Mouse (Mus musculus): ENCODE results near the gene Sema3b. TPM values are rescaled to one million over a fixed set of nuclear protein-coding genes. Genes with fewer than 3 reads are reported as not detected.

Gene Sema3b
- total RNA-seq, 2 experiments from 2014 or later = not detected

DNA sequence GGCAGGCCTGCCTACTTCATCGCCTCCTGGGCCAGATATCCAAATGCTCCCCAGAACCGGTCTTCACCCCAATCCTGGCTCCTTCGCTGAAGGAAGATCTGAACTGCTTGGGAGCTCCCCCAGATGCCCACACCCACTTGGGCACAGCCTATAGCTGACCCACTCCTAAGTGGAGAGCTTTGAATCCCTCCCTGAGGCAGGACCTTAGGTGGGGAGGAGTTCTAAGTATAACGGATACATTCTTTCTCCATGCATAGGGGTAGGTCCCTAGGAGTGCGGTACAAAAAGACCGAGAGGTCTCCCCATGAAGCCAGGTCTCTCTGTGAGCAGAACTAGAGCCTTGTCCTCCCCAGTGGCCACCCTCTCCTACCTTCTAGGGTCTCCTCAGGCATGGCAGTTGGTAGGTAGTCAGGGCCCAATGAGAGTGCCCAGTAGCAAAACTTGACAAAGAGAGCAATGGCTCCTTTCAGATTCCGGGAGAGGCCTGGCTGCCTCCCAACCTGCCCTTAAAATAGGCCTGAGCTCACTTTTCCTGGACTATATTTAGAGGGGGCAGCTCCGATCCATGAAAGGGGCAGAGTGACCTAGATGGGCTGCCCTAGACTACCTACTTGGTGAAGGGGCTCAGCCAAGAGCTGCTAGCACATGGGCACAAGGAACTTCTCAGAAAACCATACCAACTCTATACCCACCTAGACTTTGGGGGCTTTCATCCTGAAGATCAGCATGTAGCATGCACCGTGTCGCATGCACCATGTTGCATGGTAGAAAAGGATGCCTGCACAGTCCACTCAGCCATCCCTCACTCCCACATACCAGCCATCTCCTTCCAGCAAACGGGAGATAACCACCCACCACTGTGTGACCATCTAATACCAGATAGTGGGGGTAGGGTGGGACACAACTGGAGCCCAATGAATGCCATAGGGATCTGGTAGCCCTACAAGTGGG lies 12.1 kb downstream of the Sema3b start:
- ATAC-seq (replicated peaks; ENCODE audit: low FRiP score, poor library complexity, severe bottlenecking) = no peak

DNA sequence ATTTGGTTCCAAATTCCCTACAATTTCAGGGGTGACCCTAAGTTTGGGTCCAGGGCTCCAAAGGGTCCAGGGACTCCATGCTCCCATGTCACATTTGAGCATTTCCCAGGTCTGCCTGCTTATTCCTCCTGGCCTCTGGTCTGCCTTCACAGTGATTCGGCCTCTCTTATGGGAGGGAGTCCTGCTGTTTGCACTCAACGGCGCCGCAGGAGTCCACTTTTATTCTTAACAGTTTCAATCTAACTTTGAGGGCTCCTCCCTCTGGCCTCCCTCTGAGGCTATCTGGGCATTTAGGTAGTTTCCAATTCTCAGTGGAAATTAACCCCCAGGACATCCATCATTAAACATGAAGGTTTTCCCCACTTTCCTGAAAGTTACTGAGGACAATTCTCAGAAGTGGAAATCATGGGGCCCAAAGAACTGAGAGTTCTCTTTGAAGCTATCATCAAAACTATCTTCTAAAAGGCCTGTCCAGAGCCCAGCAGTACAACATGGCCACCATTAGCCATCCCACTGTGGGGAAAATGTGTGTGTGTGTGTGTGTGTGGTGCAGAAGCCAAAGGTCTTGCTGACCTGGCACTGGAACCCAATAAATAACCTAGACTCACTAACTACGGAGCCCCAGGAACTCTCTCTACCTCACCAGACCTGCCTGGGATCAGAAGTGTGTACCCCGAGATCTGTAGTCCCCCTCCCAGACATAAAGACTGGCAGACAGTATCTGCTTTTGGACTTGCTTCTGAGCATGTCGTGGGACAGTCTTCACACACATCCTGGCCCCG lies 14.6 kb downstream of the Sema3b start:
- ATAC-seq (replicated peaks; ENCODE audit: low FRiP score, poor library complexity, severe bottlenecking) = no peak

DNA sequence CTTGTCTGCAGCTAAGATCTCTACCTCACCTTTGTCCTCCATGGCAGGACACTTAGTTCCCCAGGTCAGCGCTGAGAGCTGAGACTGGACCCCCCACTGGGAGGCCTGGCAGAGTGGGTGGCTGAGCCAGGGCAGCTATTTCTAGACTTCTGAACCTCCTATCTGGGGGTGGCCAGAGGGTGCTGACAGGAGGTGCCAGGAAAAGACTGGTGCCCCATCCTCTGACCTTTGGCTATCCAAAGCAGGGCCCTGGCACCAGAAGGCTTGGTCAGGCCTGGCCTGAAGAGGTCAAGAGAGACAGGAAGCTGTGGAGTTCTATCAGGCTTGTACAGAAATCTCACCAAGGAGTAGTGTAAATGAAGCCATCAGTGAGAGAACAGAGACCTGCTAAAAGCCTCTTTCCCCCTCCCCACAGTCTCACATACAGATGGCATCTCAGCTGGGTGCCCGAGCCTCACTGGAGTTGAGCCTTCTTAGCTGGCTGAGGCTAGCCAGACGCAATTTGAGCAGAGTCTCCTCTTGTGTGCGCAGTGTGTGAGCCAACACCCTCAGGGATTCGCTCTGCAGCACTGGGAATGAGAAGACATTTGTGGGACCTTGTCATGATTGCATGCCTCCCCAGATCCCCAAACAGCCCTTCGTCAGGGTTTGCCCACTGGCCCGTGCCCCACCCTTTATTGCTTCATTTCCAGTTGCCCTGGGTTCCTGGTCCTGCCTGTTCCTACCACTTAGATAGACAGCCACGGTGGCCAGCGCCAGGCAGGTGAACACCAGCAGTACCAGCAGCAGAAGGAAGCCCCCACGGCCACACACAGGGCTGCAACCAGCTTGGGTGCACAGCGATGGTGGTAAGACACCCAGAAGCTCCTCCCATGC lies 15.7 kb downstream of the Sema3b start:
- ATAC-seq (replicated peaks; ENCODE audit: low FRiP score, poor library complexity, severe bottlenecking) = no peak

DNA sequence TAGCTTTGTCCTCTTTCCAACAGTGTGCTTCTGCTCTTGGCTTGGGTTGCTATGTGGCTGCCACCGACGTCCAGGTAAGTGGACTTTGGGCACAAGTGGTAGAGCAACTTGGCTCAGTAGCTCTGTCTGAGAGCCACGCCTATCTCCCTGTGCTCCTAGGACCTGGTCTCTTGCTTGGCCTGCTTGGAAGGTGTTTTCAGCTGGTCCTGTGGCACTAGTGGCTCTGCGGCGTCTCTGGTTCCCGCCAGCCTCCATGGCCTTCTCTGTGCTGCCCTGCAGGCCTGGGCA lies 18.3 kb downstream of the Sema3b start:
- no peak for ATAC-seq (replicated peaks; ENCODE audit: low FRiP score, poor library complexity, severe bottlenecking)

DNA sequence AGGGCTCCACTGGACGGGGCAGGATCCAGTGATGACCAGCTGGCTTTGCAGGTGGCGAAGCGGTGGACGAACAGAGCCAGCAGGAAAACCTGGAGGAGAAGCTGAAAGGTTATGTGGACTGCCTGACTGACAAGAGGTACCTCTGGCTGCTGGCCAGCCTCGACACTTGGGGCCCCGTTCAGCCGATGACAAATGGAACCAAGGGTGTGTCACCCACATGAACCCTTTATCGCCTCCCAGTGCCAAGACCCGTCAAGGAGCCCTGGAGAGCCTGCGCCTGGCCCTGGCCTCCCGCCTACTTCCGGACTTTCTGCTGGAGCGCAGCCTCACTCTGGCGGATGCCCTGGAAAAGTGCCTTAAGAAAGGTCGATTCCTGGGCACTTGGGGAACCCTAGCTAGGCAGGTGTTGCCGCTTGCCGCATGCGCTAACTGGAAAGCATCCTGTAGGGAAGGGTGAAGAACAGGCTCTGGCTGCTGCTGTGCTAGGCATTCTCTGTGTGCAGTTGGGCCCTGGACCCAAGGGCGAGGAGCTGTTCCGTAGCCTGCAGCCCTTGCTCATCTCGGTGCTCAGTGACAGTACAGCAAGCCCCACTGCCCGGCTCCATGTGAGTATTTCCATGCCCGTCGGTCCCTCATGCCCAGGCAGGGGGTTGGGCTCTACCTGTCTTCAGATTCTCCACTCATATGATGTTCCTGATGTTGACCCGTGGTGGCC lies 18.8 kb downstream of the Sema3b start:
- peak; percentile 53 for ATAC-seq (replicated peaks; ENCODE audit: low FRiP score, poor library complexity, severe bottlenecking)

DNA sequence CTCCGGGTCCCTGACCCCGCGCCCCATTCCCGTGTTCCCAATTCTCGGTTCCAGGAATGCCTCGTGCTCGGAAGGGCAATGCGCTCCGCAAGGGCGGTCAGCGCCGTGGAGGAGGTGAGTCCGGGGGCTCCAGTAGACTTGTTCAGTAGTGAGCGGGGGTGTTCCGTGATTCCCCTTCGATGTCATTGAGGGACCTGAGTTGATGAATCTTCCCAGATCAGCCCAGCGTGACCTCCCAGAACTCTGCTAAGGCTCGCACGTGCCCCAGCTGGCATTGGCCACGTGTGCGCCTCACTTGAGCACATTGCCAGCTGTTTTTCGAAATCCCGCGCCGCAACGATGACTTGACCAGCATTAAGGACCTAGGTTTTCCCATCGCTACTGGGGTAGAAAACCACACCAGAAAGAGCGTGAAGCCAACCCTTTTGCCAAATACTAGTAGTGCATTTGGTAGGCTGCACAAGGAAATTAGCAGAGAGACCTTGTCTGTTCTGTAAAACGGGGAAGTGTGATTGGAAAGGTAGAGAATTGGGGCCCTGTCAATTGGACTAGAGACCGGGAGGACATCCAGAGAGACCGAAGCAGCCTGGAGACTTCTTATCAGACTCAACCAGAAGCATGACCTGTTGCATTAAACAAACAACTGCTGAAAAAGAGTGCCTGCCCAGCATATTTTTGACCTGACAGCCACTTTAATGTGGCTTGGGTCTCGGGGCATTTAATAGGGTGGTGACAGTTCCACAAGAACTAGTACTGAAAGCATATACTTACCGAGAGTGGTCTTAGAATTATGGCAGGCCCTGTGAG lies 21.0 kb downstream of the Sema3b start:
- ATAC-seq (replicated peaks; ENCODE audit: low FRiP score, poor library complexity, severe bottlenecking) = peak; percentile 60

DNA sequence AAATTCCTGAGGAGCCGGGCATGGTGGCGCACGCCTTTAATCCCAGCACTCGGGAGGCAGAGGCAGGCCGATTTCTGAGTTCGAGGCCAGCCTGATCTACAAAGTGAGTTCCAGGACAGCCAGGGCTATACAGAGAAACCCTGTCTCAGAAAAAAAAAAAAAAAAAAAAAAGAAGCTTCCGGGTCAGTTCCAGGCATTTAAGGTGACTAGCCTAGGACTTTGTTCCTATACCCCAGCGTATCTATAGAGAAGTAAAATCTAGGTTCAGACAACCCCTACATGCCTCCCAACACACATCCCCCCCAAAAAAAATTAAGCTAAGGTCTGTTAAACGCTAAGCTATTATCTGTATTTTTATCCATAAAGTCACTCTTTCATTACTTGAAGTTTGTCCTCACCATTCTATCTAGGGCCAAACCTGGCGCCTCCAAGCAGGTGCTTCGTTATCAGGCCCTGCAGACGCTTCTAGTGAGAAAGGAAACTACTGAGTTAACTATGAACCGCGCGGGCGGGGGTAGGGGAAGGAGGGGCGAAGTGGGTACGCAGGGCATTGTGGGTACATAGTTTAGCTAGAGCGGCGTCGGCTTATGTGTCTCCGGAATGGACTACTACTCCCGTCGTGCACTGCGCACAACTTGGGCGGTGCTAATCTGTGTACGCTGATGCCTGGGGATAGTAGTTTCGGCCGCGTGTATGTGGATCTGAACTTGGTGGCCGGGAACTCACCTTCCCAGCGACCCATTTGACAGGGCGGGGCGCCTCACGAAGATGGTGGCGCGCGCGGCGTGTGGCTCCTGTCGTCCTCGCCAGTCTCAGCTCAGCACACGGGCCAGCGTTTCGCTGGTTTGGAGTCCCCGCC lies 21.8 kb downstream of the Sema3b start, which contains the start of gene Ifrd2:
Ifrd2 (plus strand) TSS at position 669 of the 859 bp plus-strand sequence.
- peak; percentile 71 for ATAC-seq (replicated peaks; ENCODE audit: low FRiP score, poor library complexity, severe bottlenecking)

DNA sequence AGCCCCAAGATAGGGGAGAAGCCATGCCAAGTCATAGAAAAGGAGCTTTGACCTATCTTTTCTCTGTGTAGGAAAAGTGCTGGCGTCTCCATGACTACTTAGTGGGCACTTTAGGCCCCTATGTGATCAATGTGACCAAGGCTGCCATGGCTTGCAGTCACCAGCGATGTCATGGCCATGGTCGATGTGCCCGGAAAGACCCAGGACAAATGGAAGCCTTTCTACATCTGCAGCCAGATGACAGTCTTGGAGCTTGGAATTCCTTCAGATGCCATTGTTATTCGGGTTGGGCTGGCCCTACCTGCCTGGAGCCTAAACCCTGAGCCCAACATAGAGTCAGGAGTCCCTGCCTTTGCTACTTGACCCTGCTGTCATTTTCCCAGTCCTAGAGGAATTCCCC lies 22.5 kb downstream of the Sema3b start:
- no peak for ATAC-seq (replicated peaks; ENCODE audit: low FRiP score, poor library complexity, severe bottlenecking)

DNA sequence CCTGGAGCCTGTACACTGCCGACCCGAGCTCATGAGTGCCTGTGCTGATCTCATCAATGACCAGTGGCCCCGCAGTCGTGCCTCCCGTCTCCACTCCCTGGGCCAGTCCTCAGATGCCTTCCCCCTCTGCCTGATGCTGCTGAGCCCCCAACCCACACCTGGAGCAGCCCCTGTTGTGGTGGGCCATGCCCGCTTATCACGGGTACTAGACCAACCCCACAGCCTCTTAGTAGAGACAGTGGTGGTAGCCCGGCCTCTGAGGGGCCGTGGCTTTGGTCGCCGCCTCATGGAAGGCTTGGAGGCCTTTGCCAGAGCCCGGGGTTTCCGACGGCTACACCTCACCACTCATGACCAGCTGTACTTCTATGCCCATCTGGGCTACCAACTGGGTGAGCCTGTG lies 25.9 kb downstream of the Sema3b start:
- no peak for ATAC-seq (replicated peaks; ENCODE audit: low FRiP score, poor library complexity, severe bottlenecking)

DNA sequence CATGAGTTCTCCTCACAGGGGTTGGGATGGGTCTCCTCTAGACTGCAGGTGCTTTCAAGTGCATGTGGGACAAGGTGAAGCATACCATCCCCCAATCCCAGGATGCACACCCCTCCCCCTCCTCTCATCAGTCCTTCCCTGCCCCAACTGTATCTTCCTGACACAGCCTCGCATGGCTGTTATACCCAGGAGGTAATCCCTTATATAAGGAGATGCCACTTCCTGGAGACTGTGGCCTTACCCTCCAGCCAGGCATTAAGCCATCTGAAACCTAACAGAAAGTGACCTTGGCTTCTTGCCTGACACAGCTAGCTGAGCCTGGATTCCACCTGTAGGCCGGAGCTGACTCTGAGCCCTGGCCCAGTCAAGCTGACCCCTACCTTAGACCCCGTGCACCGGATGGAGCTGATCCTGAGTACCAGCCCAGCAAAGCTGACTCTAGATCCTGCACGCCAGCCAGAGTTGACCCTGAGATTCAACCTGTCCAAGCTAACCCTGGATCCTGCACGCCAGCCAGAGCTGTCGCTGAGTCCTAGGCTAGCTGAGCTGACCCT lies 26.4 kb downstream of the Sema3b start:
- no peak for ATAC-seq (replicated peaks; ENCODE audit: low FRiP score, poor library complexity, severe bottlenecking)

DNA sequence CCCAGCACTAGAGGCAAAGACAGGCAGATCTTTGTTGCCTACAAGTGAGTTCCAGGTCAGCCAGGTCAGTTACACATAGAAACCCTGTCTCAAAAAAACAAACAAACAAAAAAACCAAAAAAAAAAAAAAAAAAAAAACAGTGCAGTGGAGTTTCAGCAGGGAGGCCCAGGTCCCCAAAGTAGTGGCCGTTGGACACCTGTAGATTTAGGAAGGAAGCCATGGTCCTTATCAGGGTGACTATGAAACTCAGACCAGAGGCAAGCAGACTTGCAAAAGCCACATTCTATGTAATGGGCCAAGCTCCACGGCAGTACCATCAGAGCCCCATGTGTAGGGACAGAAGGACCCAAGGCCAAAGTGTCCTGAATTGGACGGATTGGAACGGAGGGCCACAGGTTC lies 27.4 kb downstream of the Sema3b start:
- ATAC-seq (replicated peaks; ENCODE audit: low FRiP score, poor library complexity, severe bottlenecking) = 0 out of 2 replicates have a peak, but pooled peaks have one; percentile 11

DNA sequence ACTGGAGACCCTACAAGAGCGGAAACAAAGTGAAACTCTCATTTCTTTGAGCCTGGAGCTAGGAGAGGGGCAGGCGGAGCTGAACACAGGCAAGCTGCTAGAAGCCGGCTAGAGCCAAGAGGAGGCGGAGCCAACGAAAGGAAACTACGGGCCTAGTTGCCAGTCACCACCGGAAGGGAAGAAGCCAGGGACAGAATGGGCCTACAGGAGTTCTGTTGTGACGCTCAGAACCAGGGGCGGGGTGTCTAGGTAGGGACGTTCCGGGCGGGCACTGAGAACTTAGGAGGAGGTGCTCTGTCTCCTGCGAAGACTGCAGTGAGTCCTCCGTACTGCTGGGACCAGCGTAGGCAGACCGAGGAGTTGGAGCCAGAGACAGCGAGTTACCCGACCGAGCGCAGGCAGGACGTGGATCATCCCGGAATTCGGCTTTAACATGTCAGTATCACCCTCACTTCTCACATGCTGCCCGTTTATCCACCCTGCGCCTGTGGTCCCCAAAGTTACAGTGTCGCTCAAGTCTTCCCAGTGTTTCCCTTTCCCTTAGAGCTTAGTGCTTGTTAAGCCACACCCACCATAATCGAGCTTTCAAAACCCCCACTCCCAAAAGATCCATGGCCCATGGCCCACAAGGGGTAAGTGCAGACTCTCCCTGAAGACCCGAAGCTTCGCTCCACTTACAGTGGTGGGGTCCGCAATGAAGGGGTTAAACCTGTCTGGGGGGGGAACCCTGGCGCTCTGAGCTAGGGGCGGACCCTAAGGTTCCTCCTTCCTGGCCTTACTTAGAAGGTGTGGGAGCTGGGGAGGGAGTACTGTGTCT lies 28.3 kb downstream of the Sema3b start, which contains the start of gene Hyal3:
Hyal3 (plus strand) TSS at position 318 of the 817 bp plus-strand sequence.
- ATAC-seq (replicated peaks; ENCODE audit: low FRiP score, poor library complexity, severe bottlenecking) = peak; percentile 77

DNA sequence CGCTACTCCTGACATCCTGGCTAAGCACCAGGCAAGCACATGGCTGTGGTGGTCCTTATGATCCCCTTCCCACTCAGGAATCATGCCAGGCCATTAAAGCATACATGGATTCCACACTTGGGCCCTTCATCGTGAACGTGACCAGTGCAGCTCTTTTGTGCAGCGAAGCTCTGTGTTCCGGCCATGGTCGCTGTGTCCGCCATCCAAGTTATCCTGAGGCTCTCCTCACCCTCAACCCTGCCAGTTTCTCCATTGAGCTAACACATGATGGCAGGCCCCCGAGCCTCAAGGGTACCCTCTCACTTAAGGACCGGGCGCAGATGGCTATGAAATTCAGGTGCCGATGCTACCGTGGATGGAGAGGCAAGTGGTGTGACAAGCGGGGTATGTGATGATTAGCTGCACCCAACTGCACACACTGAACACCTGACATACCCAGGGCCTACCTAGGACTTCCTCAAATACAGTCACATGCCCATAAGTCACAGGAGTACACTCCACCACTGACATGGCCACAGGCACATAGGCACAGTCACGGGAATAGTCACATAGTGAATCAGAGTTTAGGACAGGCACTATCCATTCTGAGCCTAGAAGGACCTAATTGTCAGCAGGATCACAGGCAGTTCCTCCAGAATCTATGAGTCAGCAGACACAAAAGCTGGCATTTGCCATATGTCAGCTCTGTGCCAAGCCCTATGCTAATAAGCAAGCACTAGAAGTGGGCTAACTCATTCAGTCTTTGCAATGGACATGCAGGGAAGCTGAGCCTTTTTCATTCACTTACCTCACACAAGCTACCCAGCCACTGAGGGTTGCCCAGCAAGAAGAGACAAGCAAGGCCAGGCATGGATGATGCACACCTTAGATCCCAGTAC lies 29.8 kb downstream of the Sema3b start:
- no peak for ATAC-seq (replicated peaks; ENCODE audit: low FRiP score, poor library complexity, severe bottlenecking)

DNA sequence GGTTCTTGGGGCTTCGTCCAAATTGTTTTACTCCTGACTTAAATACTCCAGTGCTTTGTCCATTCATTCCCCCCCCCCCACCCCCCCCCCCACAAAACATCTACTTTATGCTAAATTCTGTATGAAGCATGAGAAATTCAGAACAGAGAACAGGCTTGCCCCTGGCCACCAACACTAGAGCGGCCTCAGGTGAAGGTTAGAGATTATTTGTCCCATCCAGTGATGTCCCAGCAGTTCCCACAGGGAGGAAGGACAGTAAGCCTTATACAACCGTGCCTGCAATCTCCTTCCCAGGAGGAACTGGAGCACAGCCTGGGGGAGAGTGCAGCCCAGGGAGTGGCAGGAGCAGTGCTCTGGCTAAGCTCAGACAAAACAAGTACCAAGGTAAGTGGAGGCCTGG lies 30.4 kb downstream of the Sema3b start, which contains the start of gene Naa80:
Naa80 (plus strand) TSS at position 301 of the 400 bp plus-strand sequence.
- ATAC-seq (replicated peaks; ENCODE audit: low FRiP score, poor library complexity, severe bottlenecking) = no peak

DNA sequence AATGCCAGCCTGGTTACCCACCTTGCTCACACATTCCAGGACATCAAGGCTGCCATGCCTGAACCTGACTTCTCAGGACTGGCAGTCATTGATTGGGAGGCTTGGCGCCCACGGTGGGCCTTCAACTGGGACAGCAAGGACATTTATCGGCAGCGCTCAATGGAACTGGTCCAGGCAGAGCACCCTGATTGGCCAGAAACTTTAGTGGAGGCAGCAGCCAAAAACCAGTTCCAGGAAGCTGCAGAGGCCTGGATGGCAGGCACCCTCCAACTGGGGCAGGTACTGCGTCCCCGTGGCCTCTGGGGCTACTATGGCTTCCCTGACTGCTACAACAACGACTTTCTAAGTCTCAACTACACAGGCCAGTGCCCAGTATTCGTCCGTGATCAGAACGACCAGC lies 31.2 kb downstream of the Sema3b start:
- no peak for ATAC-seq (replicated peaks; ENCODE audit: low FRiP score, poor library complexity, severe bottlenecking)

Measured in erythroblast, adult 5-6 weeks (primary cell).